Mouse (Mus musculus) CH12.LX (cell line): ENCODE measurements around the gene Ccl8. TPM values are rescaled to one million over a fixed set of nuclear protein-coding genes. Genes with fewer than 3 reads are reported as not detected.

Experiments
- DNase-seq: peaks from one replicate; pipeline ENCODE4 v3.0.0-alpha.2; 2013; ENCODE audit errors: extremely low read depth
- H3K27ac ChIP-seq: 2 replicates; pipeline ENCODE4 v1.5.1; 2012; ENCODE audit warnings: low read depth, mild to moderate bottlenecking, control low read depth, moderate library complexity; ENCODE audit not compliant: insufficient read depth
- H3K27me3 ChIP-seq: replicated peaks from 2 replicates; pipeline ENCODE3; 2012; ENCODE audit warnings: inconsistent platforms
- H3K36me3 ChIP-seq, 2 experiments: replicated peaks in 1 of 2; 2 replicates each; pipeline versions ENCODE3 to v1.6.1; 2012; ENCODE audit warnings: inconsistent platforms in 1 of 2, low read length in 1 of 2, mild to moderate bottlenecking in 1 of 2, mixed read lengths in 1 of 2, moderate library complexity in 1 of 2; ENCODE audit not compliant: control insufficient read depth in 1 of 2, insufficient read depth in 1 of 2
- H3K4me1 ChIP-seq, 2 experiments: 2 replicates each; pipeline ENCODE4 v1.6.1; 2012; ENCODE audit warnings: inconsistent platforms in 1 of 2, moderate library complexity in 1 of 2; ENCODE audit not compliant: insufficient read depth in 2 of 2, control insufficient read depth in 1 of 2
- H3K4me2 ChIP-seq: 2 replicates; pipeline ENCODE4 v1.6.1; 2012; ENCODE audit warnings: low read depth, mild to moderate bottlenecking, control low read depth; ENCODE audit not compliant: poor library complexity, insufficient read depth, severe bottlenecking
- H3K4me3 ChIP-seq, 3 experiments: fragments of 150-350 bp in 1 of 3; sonication (generic) in 1 of 3; replicated peaks in 1 of 3; 2 replicates each; pipeline versions ENCODE3 to v1.5.1; 2011 to 2012; ENCODE audit warnings: low read depth in 2 of 3, low read length in 2 of 3, mild to moderate bottlenecking in 2 of 3, moderate library complexity in 2 of 3, control low read depth in 1 of 3, improper control_type of control experiment in 1 of 3, inconsistent platforms in 1 of 3, mixed read lengths in 1 of 3; ENCODE audit not compliant: poor library complexity in 1 of 3
- H3K79me2 ChIP-seq: replicated peaks from 2 replicates; pipeline ENCODE4 v1.6.1; 2012; ENCODE audit warnings: mild to moderate bottlenecking, moderate library complexity; ENCODE audit not compliant: control insufficient read depth, poor library complexity, insufficient read depth, severe bottlenecking; ENCODE audit errors: extremely low read depth
- H3K9ac ChIP-seq: 2 replicates; pipeline ENCODE4 v1.6.1; 2012; ENCODE audit warnings: low read depth, mild to moderate bottlenecking, control low read depth, moderate library complexity; ENCODE audit not compliant: insufficient read depth
- H3K9me3 ChIP-seq: replicated peaks from 2 replicates; pipeline ENCODE3; 2012; ENCODE audit warnings: low read length, inconsistent platforms, mixed read lengths
- BHLHE40 ChIP-seq: IDR thresholded peaks from 2 replicates; pipeline ENCODE4 v1.6.1; 2011; ENCODE audit warnings: mild to moderate bottlenecking, low read depth, low read length, improper control_type of control experiment
- CHD1 ChIP-seq: IDR thresholded peaks from 2 replicates; pipeline ENCODE4 v1.6.1; 2012; ENCODE audit warnings: low read depth, low read length, improper control_type of control experiment, inconsistent platforms
- CHD2 ChIP-seq: IDR thresholded peaks from 2 replicates; pipeline ENCODE4 v1.6.1; 2011; ENCODE audit warnings: low read length, improper control_type of control experiment
- CTCF ChIP-seq, 2 experiments: IDR thresholded peaks in 1 of 2; conservative IDR thresholded peaks in 1 of 2; 2 replicates each; pipeline ENCODE4 v1.5.1; 2011 to 2012; ENCODE audit warnings: low read depth in 2 of 2, low read length in 2 of 2, improper control_type of control experiment in 1 of 2, inconsistent platforms in 1 of 2, mild to moderate bottlenecking in 1 of 2, moderate library complexity in 1 of 2
- ELF1 ChIP-seq: IDR thresholded peaks from 2 replicates; pipeline ENCODE4 v1.6.1; 2014; ENCODE audit warnings: low read depth, mild to moderate bottlenecking, inconsistent platforms, low read length, improper control_type of control experiment
- ETS1 ChIP-seq: conservative IDR thresholded peaks from 2 replicates; pipeline ENCODE4 v1.6.1; 2012; ENCODE audit warnings: low read depth, mild to moderate bottlenecking, inconsistent platforms, low read length, improper control_type of control experiment, moderate library complexity
- HCFC1 ChIP-seq: IDR thresholded peaks from 2 replicates; pipeline ENCODE4 v1.6.1; 2012; ENCODE audit warnings: low read depth, mild to moderate bottlenecking, inconsistent platforms, low read length, improper control_type of control experiment
- JUN ChIP-seq: IDR thresholded peaks from 2 replicates; pipeline ENCODE4 v1.6.1; 2011; ENCODE audit warnings: low read depth, mild to moderate bottlenecking, low read length, improper control_type of control experiment, moderate library complexity; ENCODE audit not compliant: insufficient read depth
- JUND ChIP-seq: conservative IDR thresholded peaks from 2 replicates; pipeline ENCODE4 v1.6.1; 2011; ENCODE audit warnings: low read depth, low read length, improper control_type of control experiment
- KAT2A ChIP-seq: IDR thresholded peaks from 2 replicates; pipeline ENCODE4 v1.6.1; 2012; ENCODE audit warnings: low read length, improper control_type of control experiment, inconsistent platforms; ENCODE audit not compliant: insufficient replicate concordance
- MAX ChIP-seq: IDR thresholded peaks from 2 replicates; pipeline ENCODE4 v1.6.1; 2011; ENCODE audit warnings: low read length, improper control_type of control experiment
- MAZ ChIP-seq: IDR thresholded peaks from 2 replicates; pipeline ENCODE4 v1.6.1; 2012; ENCODE audit warnings: low read depth, mild to moderate bottlenecking, inconsistent platforms, low read length, improper control_type of control experiment, moderate library complexity
- MYC ChIP-seq: IDR thresholded peaks from 2 replicates; pipeline ENCODE4 v1.6.1; 2011; ENCODE audit warnings: low read depth, mild to moderate bottlenecking, improper control_type of control experiment, low read length
- NRF1 ChIP-seq: IDR thresholded peaks from 2 replicates; pipeline ENCODE4 v1.6.1; 2014; ENCODE audit warnings: low read depth, mild to moderate bottlenecking, inconsistent platforms, low read length, improper control_type of control experiment, moderate library complexity
- PAX5 ChIP-seq: IDR thresholded peaks from 2 replicates; pipeline ENCODE4 v1.6.1; 2012; ENCODE audit warnings: low read length, inconsistent platforms, mixed read lengths
- POLR2AphosphoS2 ChIP-seq: IDR thresholded peaks from 2 replicates; pipeline ENCODE4 v1.6.1; 2011; ENCODE audit warnings: low read depth, low read length, improper control_type of control experiment
- RAD21 ChIP-seq: IDR thresholded peaks from 2 replicates; pipeline ENCODE4 v1.6.1; 2011; ENCODE audit warnings: low read depth, mild to moderate bottlenecking, low read length, improper control_type of control experiment, moderate library complexity
- RCOR1 ChIP-seq: conservative IDR thresholded peaks from 2 replicates; pipeline ENCODE4 v1.6.1; 2012; ENCODE audit warnings: low read depth, mild to moderate bottlenecking, inconsistent platforms, low read length, improper control_type of control experiment
- TBP ChIP-seq: conservative IDR thresholded peaks from 2 replicates; pipeline ENCODE4 v1.6.1; 2011; ENCODE audit warnings: low read depth, low read length, improper control_type of control experiment
- USF1 ChIP-seq: IDR thresholded peaks from 2 replicates; pipeline ENCODE4 v1.6.1; 2014; ENCODE audit warnings: low read depth, mild to moderate bottlenecking, inconsistent platforms, low read length, improper control_type of control experiment
- USF2 ChIP-seq: conservative IDR thresholded peaks from 2 replicates; pipeline ENCODE4 v1.6.1; 2011; ENCODE audit warnings: low read depth, low read length, improper control_type of control experiment
- ZC3H11A ChIP-seq: IDR thresholded peaks from 2 replicates; pipeline ENCODE4 v1.6.1; 2012; ENCODE audit warnings: low read depth, mild to moderate bottlenecking, inconsistent platforms, low read length, improper control_type of control experiment
- ZKSCAN1 ChIP-seq: IDR thresholded peaks from 2 replicates; pipeline ENCODE4 v1.6.1; 2012; ENCODE audit warnings: low read depth, inconsistent platforms, low read length, improper control_type of control experiment, borderline replicate concordance
- ZMIZ1 ChIP-seq: IDR thresholded peaks from 2 replicates; pipeline ENCODE4 v1.6.1; 2012; ENCODE audit warnings: low read depth, mild to moderate bottlenecking, inconsistent platforms, low read length, improper control_type of control experiment
- ZNF384 ChIP-seq: IDR thresholded peaks from 2 replicates; pipeline ENCODE4 v1.6.1; 2012; ENCODE audit warnings: low read depth, low read length, improper control_type of control experiment, inconsistent platforms
- dilution Hi-C: fragments of 300-500 bp; cut with MboI; formaldehyde crosslinking; loops from 2 replicates; pipeline ENCODE4 v1.14.3; 2020; ENCODE audit warnings: low sequenced_read_pairs; ENCODE audit not compliant: extremely low pct_unique_long_range_greater_than_20kb, extremely low pct_ligation_motif_present
- in situ Hi-C: fragments of 300-500 bp; cut with MboI; formaldehyde crosslinking; loops from 3 replicates; pipeline ENCODE4 v1.14.3; 2019; ENCODE audit warnings: low sequenced_read_pairs, low pct_ligation_motif_present, low pct_unique_long_range_greater_than_20kb, mixed read lengths
- polyA plus RNA-seq: library from polyadenylated mRNA; unstranded; fragments of >175 nt; gene quantifications from 2 replicates; pipeline ENCODE4 v1.2.1, GENCODE M21; 2012; ENCODE audit warnings: low read depth; ENCODE audit not compliant: insufficient read length
- total RNA-seq, 2 experiments: library from RNA; depleted of rRNA; stranded (reverse); fragments of 300-350 nt in 1 of 2; fragments of >200 nt in 1 of 2; gene quantifications; 2 replicates each; pipeline ENCODE4 v1.2.3; 2012 to 2014

Gene Ccl8
- total and polyA plus RNA-seq, 3 experiments: not detected

DNA sequence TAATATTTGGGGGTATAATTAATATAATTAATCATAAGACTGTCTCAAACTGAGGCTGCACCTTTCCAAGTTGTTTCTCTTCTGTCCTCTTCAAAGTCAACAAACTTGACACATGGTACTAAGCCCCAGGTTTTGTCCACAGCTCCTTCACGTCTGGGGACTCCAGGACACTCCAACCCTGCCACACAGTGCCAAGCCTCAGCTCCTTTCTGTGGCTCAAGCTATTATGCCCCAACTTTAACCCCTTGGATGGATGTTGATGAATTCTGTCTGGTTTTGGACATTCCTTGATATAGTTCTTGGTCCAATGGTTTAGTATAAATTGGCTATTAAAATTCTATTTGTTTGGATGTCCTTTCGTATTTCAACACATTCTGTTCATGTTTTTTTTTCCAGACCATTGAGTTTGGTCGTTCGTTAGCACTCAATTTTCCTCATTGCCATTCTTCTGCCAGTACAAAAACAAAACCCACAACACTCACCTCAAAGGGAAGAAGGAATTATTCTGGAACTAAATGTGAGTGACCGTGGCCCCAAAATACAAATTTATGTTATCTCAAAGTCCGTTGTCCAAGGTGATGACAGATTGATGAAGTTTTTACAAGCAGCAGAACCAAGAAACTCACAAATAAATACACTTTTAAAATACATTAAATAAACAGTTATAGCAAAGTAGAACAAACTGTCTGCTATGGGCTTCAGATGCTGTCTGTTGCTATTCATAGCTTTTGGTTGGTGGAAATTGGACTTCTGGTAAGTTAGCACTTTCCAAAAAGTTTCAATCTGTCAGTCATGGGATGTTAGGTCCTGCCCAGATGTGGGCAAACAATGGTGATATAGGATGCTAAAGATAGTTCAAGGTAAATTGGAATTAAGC is 4.4 kb upstream of the Ccl8 start:
- peaks cover 37% of the 10 kb centered on the region for H3K27me3 ChIP-seq
- no peaks in the 10 kb centered on the region for H3K36me3 ChIP-seq
- no peaks in the 10 kb centered on the region for H3K79me2 ChIP-seq
- dilution Hi-C loops (no loop called here), in situ Hi-C loops (no loop called here)
- H3K9ac ChIP-seq: no peak overlapping the region
- no peak overlapping the region for H3K27ac ChIP-seq
- DNase-seq: no peak
- no peaks in the 10 kb centered on the region for H3K4me1 ChIP-seq
- H3K9me3 ChIP-seq: no peaks in the 10 kb centered on the region
- TF ChIP-seq HCFC1: no peak
- TF ChIP-seq RCOR1: no peak
- TF ChIP-seq JUN: no peak
- TF ChIP-seq PAX5: no peak
- TF ChIP-seq ZKSCAN1: no peak
- no peak for TF ChIP-seq ZMIZ1
- TF ChIP-seq NRF1: no peak
- TF ChIP-seq CTCF (conservative IDR thresholded peaks at IDR 0.05 in 1 of 2, IDR thresholded peaks at IDR 0.05 in 1 of 2; ENCODE audit: low read depth in 2 of 2, low read length in 2 of 2): no peak
- TF ChIP-seq ETS1: no peak
- TF ChIP-seq POLR2AphosphoS2: no peak
- TF ChIP-seq MAZ: no peak
- TF ChIP-seq BHLHE40: no peak
- TF ChIP-seq ZNF384: no peak
- no peak for TF ChIP-seq MYC
- H3K4me2 ChIP-seq: no peak overlapping the region
- H3K4me3 ChIP-seq: no peak overlapping the region

GRCm38 (mm10) chr11:82116041-82116440 is 1.1 kb downstream of the Ccl8 start:
- Histone ChIP-seq H3K9ac (no peak overlapping the region), H3K27me3 (peaks cover 52% of the 10 kb centered on the region), H3K4me3 (no peak overlapping the region), H3K4me2 (no peak overlapping the region), H3K9me3 (no peaks in the 10 kb centered on the region), H3K27ac (no peak overlapping the region), H3K36me3 (no peaks in the 10 kb centered on the region), H3K79me2 (no peaks in the 10 kb centered on the region), H3K4me1 (peaks cover 0 to 3% of the 10 kb centered on the region in 2 experiments; a peak in 1 of 4 replicates)
- dilution Hi-C loops (no loop called here), in situ Hi-C loops (loop anchor here (5.0 kb wide), 1 partner anchor 46 kb away; no protein-coding TSS in a partner anchor)
- TF ChIP-seq TBP (no peak), ETS1 (no peak), USF1 (no peak), CHD2 (no peak), ZC3H11A (no peak), ELF1 (no peak), BHLHE40 (no peak), KAT2A (no peak), MAX (no peak), USF2 (no peak), RAD21 (no peak), CHD1 (no peak), JUND (no peak), ZNF384 (no peak), CTCF (conservative IDR thresholded peaks at IDR 0.05 in 1 of 2, IDR thresholded peaks at IDR 0.05 in 1 of 2; ENCODE audit: low read depth in 2 of 2, low read length in 2 of 2) (no peak), JUN (no peak), ZKSCAN1 (no peak), POLR2AphosphoS2 (no peak)
- no peak for DNase-seq
